Mouse (Mus musculus) neural tube, embryonic 10.5 days (tissue): Measurements from ENCODE around the gene Timm8a2.
"Not testable (repeated sequence)": the region's sequence is repeated elsewhere in the genome, so short reads cannot be mapped to it uniquely, and the experiment has no call there.

Source experiments
- DNase-seq: peaks from one replicate; pipeline ENCODE4 v3.0.0-alpha.2; 2017; ENCODE audit warnings: low spot score; ENCODE audit errors: extremely low spot score

The Timm8a2 gene

DNA sequence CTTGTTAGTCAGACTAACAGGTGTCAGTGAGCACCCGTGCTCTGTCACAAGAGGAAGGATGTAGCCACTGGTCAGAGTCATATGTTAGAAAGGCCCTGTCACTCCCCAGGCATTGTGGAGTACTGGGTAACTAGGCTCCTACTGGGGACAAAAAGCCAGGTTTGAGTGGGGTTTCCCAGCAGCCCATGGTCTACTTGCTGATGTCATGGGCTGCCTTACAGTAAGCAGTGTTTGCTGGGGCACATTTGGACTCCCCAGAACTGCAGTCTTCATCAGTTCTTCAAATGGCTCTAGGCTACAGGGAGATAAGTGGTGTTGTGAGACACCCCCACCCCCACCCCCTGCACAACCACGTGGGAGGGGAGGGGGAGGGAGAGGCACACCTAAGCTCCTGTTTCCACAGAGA is 23.5 kb downstream of the Timm8a2 start:
- no peak for DNase-seq

DNA sequence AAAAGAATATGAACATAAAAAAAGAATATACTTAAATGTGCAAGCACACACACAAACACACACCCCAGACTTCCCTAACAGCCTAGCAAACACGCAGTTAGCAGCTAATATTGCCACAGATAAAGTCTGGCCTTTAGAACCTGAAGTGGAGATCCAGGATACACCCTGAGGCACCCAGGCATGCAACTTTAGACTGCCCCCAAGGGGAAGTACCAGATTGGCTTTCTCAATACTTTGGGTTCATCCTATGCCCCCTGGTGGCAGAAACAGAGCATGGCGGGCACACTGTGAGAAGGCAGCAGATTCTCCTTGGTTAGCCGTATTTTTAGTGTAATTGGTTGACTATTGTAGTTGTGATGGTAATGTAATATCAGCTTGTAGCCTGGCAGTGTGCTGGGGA is 26.2 kb downstream of the Timm8a2 start:
- peak; percentile 71 for DNase-seq

DNA sequence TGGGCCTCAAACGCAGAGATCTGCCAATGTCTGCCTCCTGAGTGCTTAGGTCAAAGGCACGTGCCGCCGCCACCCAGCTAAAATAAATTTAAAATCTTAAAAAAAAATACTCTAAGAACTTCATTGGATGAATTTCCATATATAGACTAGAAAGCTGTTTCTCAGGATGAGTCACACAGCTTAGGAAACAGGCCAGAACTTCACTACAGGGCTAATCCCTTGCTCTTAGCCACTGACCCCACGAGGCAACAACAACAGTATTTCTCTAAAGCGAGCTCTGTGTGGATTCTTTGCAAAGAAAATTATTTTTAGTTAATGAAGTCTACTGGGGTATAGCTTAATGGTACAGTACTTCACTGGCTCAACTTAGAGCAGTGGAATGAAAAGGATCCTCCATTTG is 26.9 kb downstream of the Timm8a2 start:
- DNase-seq = no peak

DNA sequence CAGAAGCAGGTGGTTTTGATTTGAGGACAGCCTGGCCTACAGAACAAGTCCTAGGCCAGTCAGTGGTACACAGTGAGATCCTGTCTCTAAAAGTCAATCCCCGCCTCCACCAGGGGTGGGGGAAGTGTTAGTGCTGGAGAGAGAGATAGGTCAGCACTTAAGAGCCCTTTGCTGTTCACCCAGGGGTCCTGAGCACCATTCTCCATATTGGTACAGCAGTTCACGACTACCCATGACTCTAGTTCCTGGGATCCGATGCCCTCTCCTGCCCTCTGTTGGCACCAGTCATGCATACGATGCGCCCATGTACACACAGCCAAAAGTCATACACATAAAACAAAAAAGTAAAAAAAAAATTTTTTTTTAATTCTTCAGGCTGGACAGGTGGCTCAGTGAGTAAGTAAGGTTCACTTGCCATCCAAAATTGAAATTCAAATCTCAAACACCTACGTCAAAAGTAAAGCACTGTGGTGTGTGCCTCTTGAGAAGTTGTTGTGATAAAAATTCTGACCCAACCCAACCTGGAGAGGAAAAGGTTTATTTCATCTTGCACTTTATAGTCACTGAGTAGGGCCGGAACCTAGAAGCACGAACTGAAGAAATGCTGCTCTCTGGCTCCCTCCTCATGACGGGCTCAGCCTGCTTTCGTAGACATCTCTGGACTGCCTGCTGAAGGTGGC is 28.1 kb downstream of the Timm8a2 start:
- no peak for DNase-seq

DNA sequence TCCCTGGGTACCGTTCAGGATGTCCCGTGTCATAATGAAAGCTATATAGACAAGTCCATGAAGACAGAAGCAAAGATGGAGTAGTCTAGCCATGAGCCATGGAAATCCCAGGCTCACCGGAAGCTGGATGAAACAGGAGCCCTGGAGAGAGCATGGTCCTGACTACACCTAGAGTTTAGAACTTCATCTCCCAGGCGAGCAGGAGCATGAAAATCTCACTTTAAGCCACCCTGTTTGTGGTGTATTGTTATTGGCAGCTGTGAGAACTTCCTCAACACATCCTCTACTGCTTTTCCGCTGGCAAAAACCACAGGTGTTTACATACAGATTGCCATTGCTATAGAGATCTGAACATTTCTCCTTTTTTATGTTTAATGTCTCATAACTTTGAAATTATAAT is 29.1 kb downstream of the Timm8a2 start:
- no peak for DNase-seq

DNA sequence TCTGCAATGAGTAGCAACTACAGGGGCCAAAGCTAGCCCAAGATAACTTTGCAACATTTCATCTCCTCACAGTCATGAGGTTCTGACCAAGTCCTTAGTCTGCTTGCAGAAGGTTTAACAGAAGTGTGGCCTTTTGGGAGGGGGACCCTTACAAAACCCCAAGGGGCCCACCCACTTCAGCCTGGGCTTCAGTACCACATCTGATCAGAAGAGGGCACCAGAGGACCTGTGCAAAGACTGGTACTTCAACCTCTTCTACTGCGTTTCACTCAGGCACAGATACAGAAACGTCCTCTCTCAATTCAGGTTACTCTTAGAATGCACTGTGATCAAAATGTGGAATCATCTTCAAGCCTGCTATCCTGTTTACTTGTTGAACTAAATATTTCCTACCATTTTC is 30.0 kb downstream of the Timm8a2 start:
- DNase-seq = peak; percentile 55

DNA sequence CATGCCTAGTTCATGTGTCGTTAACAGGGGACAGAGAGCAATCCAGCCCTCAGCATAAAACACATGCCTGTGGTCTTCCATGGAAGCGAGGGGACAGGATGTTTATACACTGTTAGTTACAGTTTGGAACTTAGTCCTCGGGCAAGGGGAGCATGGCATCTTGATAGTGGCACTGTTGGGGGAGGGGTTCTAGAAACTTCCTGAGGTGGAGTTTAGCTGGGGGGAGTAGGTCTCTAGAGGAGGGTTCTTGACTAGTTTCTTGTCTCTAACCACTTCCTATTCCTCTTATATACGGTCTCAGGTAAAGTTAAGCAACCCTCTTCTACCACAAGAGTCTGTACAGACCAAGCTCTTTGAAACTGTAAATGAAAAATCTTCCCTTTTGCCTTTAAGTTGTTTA is 31.8 kb downstream of the Timm8a2 start:
- DNase-seq = no peak

DNA sequence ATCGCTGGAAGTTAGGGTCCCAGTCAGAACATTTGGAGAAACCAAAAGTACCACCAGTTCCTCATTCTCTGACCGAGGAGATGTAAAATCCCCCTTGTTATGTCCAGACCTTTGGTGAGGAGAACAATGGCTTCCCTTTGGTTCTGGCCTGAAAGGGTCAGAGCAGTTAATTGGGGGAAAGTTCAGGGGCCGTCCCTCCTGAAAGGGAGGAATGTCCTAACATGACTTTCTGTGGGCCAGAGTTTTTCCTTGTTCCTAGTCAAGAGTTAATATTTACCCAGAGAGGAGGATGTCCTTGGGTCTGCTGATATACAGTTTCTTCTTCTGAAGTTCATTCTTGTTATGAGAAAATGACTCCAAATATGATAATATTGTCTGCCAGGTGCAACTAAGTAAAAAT is 33.6 kb downstream of the Timm8a2 start:
- DNase-seq = not testable (repeated sequence)

DNA sequence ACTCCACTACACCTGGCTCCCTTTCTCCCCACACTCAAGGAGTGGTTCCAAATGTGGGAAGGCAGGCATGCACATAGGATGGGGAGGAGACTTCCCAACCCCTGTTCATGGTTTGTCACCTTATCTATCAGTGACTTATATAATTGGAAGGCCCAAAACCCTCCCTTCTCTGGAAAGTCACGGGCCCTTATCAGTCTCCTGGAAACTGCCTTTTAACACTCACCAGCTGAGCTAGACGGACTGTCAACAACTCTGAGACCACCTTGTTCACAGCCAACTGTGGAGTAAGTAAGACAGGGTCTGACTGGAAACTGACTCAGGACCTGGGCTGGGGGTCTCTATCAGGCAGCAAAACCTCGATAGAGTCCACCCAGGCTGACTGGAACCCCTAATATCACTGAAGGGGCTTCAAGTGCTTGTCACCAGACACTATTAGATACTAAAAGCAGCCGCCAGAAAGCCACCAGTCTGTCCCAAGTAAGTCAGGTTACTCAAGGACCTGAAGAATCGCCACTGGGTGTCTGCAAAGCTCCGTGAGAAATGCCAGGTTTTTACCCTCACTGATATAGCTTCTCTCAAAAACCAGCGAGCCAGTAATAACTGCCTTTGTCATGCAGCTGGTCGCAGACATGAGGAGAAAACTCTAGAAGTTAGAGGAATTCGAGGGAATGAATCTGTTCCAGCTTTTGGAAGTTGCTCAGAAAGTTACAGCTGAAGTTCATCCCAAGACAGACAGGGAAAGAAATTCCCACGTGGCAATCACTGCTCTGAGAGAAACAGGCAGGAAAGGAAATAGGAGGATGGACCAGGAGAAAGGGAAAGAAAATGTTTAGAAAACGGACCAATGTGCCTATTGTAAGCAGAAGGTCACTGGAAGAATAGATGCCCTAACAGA is 34.6 kb downstream of the Timm8a2 start:
- no peak for DNase-seq

DNA sequence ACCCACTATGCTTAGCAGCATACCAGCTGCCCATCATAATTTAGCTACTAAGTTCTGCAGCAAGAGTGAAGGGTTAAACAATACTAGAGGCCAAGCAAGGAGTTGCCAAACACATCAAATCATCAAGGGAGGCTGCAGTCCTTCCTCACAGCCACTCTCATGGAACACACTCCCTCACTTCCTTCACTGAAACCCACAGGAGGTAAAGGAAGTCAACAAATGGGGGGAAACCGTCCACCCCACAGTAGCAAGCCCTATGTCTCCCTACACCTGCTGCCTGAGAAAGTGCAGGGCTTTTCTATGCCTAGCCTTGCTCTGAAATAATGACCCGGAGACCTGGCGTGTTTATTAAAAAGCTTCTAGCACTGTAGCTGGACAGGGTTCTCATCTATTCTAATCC is 35.5 kb downstream of the Timm8a2 start:
- no peak for DNase-seq

DNA sequence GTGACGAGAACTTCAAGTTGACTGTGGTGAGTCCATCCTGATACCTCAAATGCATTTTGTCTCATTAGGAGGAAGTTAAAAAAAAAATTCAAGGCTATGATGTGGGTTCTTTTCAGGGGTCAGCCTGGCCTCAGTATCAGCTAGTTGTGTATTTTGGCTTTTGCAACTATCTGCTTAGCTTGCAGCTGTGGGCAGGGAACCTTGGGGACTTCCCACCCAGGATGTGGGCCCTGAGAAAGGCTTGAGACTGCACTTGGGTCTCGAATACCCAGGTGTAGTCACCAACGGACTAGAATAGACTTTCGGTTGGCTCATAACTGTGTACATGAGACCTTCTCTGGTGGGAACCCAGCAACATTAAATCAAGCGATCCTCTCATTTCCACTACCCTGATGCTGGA is 38.9 kb downstream of the Timm8a2 start:
- no peak for DNase-seq

DNA sequence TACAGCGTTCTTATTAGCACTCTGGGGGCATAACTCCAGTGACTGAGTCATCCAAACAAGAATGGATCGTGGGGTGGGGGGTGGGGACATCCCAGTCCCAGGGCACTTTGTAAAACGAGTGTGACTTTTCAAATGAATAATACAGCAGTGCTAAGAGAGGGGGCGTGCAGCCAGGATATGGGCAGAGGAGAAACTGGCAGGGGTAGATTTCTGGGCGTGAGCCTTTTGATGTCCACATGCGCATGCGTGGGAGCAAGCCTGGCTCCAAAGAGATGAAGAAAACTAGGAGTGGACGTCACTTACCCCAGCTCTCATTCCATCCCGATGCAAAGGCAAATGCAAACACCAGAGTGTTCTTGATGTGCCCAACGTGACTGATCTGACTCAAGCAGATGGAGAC is 39.9 kb downstream of the Timm8a2 start:
- DNase-seq = no peak

DNA sequence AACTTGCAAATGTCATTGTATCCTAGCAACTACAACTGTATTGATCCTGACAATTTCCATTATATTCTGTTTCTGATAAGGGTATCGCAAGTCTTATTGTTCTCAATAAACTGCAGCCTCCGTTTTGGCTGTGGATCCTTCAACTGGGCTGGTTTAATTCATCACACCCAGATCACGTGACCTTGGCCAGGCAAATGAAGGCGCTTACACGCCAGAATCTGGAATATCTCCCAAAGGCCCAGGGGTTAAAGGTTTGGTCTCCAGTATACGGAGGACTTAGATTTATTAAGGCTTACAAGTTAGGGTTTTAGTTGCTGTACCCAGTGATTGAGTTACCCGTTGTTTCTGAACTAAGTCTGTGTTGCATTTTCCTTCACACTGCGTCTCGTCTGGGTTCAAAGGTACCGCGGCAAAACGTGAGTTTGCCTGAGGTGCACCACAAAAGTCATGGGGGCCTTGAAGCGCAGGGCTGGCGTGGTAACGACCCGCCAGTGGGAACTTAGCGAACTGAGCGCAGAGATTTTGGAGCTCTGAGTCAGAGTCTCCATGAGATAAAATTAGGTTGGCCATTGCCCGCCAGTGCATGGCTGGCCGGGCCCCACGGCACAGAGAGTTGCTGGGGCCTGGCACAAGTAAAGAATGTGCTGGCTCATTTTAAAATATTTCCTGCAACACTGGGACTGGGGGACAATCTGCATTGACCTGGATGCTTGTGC is 41.2 kb downstream of the Timm8a2 start:
- no peak for DNase-seq

DNA sequence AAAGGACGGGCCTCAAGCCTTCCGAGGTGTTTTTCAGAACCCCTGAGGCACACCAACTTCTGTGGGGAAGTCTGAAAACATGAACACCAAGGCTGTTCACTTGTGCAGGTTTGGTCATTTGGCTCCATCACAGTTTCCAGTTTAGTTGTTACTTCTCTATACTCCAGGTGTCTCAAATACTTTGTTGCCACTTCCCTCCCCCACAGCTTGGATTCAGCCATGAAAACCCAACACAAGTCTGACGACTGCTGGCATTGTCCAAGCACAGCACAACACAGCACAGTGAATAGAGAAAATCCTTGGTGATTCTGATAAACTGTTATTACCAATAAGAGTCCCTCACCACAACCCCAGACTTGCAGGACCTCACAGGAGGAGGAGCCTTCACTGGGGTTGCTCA is 42.5 kb downstream of the Timm8a2 start:
- DNase-seq = no peak

DNA sequence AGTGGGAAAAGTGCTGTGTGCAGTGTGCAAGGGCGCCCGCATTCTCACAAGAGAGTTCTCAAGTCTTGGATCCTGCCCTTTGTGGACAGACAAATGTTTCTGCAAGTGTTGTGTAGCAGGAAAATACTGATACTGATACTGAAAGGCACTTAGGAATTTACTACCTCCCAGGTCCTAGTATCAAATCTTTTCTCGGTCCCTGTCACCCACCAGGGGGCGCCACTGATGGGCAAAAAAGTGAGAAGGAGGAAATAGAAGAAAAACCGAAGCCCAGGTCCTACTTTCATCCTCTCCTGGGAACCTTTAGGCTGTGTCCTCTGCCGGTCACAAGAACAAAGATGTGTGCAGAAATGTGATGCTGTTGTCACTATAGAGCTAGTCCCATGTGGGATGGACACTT is 45.0 kb downstream of the Timm8a2 start:
- peak; percentile 49 for DNase-seq

DNA sequence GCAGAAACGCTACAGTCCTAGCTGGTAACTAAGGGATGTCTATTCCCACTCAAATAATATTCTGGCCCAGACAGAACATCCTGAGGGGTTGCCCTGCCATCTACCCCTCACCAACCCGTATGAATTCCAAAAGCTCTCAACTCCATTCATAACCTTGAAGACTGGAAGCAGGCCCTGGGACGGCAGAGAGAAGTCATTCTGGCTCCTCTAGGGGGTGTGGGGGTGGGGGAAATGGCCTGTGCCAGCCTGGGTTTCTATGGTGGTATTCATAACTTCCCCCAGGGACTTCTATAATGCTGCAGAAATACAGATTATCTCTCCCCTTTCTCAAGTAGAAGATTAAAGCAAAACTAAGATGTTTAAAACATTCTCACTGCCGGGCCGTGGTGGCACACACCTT is 45.4 kb downstream of the Timm8a2 start:
- DNase-seq = no peak

DNA sequence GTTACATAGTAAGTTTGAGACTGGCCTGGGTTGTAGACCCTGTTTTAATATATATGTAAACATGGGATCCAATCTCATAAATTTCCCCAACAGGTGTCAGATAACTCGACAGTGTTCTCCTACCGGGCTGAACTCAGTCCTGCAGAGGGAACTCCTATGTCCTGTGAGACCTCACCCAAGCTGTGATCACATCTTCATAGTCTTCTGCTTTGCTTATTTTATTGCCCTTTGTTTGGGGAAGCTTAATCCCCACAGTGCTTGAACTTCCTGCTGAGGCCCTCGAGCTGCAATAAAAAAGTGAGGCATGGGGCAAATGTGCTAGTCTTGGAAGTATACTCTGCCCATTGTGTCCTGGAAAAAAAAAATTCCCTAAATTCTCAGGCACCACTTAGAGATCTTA is 46.8 kb downstream of the Timm8a2 start:
- DNase-seq = no peak

DNA sequence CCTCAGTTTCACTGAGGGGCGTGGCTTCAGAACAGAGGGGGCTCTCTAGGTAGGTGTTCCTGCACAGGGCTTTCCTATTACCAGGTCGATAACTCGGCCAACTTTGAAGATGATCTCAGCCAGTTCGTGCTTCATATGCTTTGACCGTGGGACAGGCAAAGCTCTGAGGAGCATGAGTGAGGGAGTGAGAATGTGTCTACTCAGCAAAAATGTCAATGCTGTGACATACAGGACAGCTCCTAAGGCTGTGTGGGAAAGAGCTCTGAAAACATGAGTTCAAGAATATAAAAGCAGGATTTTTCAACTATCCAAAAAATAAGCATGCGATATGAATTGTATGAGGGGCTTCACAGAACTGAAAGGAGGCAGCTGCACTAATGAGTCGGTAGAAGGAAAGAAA is 49.0 kb downstream of the Timm8a2 start:
- DNase-seq = no peak

DNA sequence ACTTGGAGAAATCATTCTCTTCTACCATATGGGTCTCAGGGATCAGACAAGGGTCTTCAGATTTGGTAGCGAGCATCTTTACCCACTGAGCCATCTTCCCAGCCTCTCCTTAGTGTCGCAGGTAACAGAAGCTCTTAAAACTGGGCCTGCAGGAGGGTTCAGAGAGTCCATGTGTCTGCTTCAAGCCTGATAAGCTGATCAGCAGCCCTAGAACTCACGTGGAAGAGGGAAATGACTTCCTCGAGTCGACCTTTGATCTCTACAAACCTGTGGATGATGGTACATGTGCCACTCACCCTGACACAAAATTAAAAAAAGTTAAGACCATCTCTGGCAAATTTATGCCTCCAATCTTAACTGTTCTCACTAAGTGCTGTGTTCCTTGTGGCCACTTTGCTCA is 53.5 kb downstream of the Timm8a2 start:
- no peak for DNase-seq
